Mouse (Mus musculus): ENCODE measurements around the gene Macrod1.
"Not testable (repeated sequence)": the region's sequence is repeated elsewhere in the genome, so short reads cannot be mapped to it uniquely, and the experiment has no call there.

Macrod1 gene

GRCm38 (mm10) chr19:7054772-7055171 is 1.8 kb upstream of the Macrod1 start:
- in situ Hi-C loops (cut with MboI, MseI): no loop called here

GRCm38 (mm10) chr19:7055173-7055572 is 1.4 kb upstream of the Macrod1 start:
- in situ Hi-C loops (cut with MboI, MseI): no loop called here

GRCm38 (mm10) chr19:7057126-7057721 is 614 bp downstream of the Macrod1 start:
- in situ Hi-C loops (cut with MboI, MseI): no loop called here

GRCm38 (mm10) chr19:7057722-7058207 is 1.2 kb downstream of the Macrod1 start:
- in situ Hi-C loops (cut with MboI, MseI): no loop called here

- in situ Hi-C loops (cut with MboI, MseI): no loop called here
These were observed 1.9 kb downstream of the Macrod1 start for GRCm38 (mm10) chr19:7058541-7058940.

GRCm38 (mm10) chr19:7062110-7062509 is 5.5 kb downstream of the Macrod1 start:
- in situ Hi-C loops (cut with MboI, MseI): loop anchor here (10.0 kb wide), 1 partner anchor 133 kb away; no protein-coding TSS in a partner anchor

GRCm38 (mm10) chr19:7062916-7063315 is 6.3 kb downstream of the Macrod1 start:
- in situ Hi-C loops (cut with MboI, MseI): loop anchor here (10.0 kb wide), 1 partner anchor 132 kb away; no protein-coding TSS in a partner anchor

- in situ Hi-C loops (cut with MboI, MseI): loop anchor here (10.0 kb wide), 1 partner anchor 130 kb away; no protein-coding TSS in a partner anchor
These were observed 8.0 kb downstream of the Macrod1 start for GRCm38 (mm10) chr19:7064571-7064970.

- in situ Hi-C loops (cut with MboI, MseI): loop anchor here (5.0 to 10.0 kb wide), 2 partner anchors 129 to 356 kb away; no protein-coding TSS in a partner anchor
These were observed 9.6 kb downstream of the Macrod1 start for GRCm38 (mm10) chr19:7066034-7066827.

GRCm38 (mm10) chr19:7066828-7067342 is 10.3 kb downstream of the Macrod1 start:
- in situ Hi-C loops (cut with MboI, MseI): loop anchor here (5.0 to 10.0 kb wide), 2 partner anchors 128 to 355 kb away; no protein-coding TSS in a partner anchor

GRCm38 (mm10) chr19:7067344-7068050 is 10.9 kb downstream of the Macrod1 start:
- in situ Hi-C loops (cut with MboI, MseI): loop anchor here (5.0 to 10.0 kb wide), 2 partner anchors 127 to 355 kb away; no protein-coding TSS in a partner anchor

GRCm38 (mm10) chr19:7068136-7068535 is 11.5 kb downstream of the Macrod1 start:
- in situ Hi-C loops (cut with MboI, MseI): loop anchor here (5.0 to 10.0 kb wide), 2 partner anchors 127 to 354 kb away; no protein-coding TSS in a partner anchor

GRCm38 (mm10) chr19:7068661-7069531 is 12.3 kb downstream of the Macrod1 start:
- in situ Hi-C loops (cut with MboI, MseI): loop anchor here (5.0 to 10.0 kb wide), 2 partner anchors 126 to 353 kb away; no protein-coding TSS in a partner anchor

- in situ Hi-C loops (cut with MboI, MseI): loop anchor here (5.0 to 10.0 kb wide), 2 partner anchors 125 to 352 kb away; no protein-coding TSS in a partner anchor
These were observed 13.5 kb downstream of the Macrod1 start for GRCm38 (mm10) chr19:7069781-7070763.

GRCm38 (mm10) chr19:7070775-7071174 is 14.2 kb downstream of the Macrod1 start:
- in situ Hi-C loops (cut with MboI, MseI): no loop called here

GRCm38 (mm10) chr19:7072221-7072620 is 15.6 kb downstream of the Macrod1 start:
- in situ Hi-C loops (cut with MboI, MseI): no loop called here

GRCm38 (mm10) chr19:7073997-7074781 is 17.6 kb downstream of the Macrod1 start:
- in situ Hi-C loops (cut with MboI, MseI): no loop called here

GRCm38 (mm10) chr19:7075336-7075735 is 18.7 kb downstream of the Macrod1 start:
- in situ Hi-C loops (cut with MboI, MseI): not testable (repeated sequence)
